Mouse (Mus musculus) heart, postnatal 0 days (tissue): ENCODE data around the gene Coq5. TPM values are rescaled to one million over a fixed set of nuclear protein-coding genes. Genes with fewer than 3 reads are reported as not detected.

Source experiments
- ATAC-seq: fragments of 200-750 bp; cut with Nextera tagmentation; 2 replicates; pipeline ENCODE4 v1.8.0; 2017; ENCODE audit warnings: low read depth, moderate number of reproducible peaks, moderate library complexity; ENCODE audit not compliant: insufficient read depth
- DNase-seq: peaks from one replicate; pipeline ENCODE4 v3.0.0-alpha.2; 2016; ENCODE audit warnings: low spot score
- H3K27ac ChIP-seq: fragments of 300-500 bp; sonication (generic); 2 replicates; pipeline ENCODE4 v1.5.1; 2014; ENCODE audit warnings: low read depth, mild to moderate bottlenecking
- H3K27me3 ChIP-seq: fragments of 300-500 bp; sonication (generic); 2 replicates; pipeline ENCODE4 v1.6.1; 2014; ENCODE audit warnings: low read length, mixed read lengths; ENCODE audit not compliant: control insufficient read depth, insufficient read depth
- H3K36me3 ChIP-seq: fragments of 300-500 bp; sonication (generic); replicated peaks from 2 replicates; pipeline ENCODE4 v1.6.1; 2014; ENCODE audit warnings: low read length, mixed read lengths; ENCODE audit not compliant: control insufficient read depth, insufficient read depth
- H3K4me1 ChIP-seq: fragments of 300-500 bp; sonication (generic); 2 replicates; pipeline ENCODE4 v1.6.1; 2014; ENCODE audit warnings: antibody characterized with exemption; ENCODE audit not compliant: control insufficient read depth, insufficient read depth
- H3K4me2 ChIP-seq: fragments of 300-500 bp; sonication (generic); 2 replicates; pipeline ENCODE4 v1.6.1; 2014; ENCODE audit warnings: low read depth, mild to moderate bottlenecking, low read length, moderate library complexity
- H3K4me3 ChIP-seq: fragments of 300-500 bp; sonication (generic); 2 replicates; pipeline ENCODE4 v1.5.1; 2014; ENCODE audit warnings: low read depth, low read length
- H3K9ac ChIP-seq: fragments of 300-500 bp; sonication (generic); replicated peaks from 2 replicates; pipeline ENCODE4 v1.6.1; 2014; ENCODE audit warnings: low read depth, low read length, mixed read lengths
- H3K9me3 ChIP-seq: fragments of 300-500 bp; sonication (generic); replicated peaks from 2 replicates; pipeline ENCODE4 v1.6.1; 2016; ENCODE audit warnings: low read length; ENCODE audit not compliant: control insufficient read depth
- CTCF ChIP-seq: IDR thresholded peaks from 2 replicates; pipeline ENCODE4 v1.5.1; 2016; ENCODE audit warnings: antibody characterized with exemption, control low read depth, low read depth
- EP300 ChIP-seq: IDR thresholded peaks from 2 replicates; pipeline ENCODE4 v1.6.1; 2016; ENCODE audit warnings: antibody characterized with exemption, low read depth
- WGBS: fragments of 180-500 bp; shearing (Covaris S2); extraction: QIAGEN DNeasy Blood & Tissue Kit; methylation state at CpG from one replicate; pipeline ENCODE4 v1.1.7; 2014; 5-methylcytosine and 5-hydroxymethylcytosine counted together
- polyA plus RNA-seq: library from polyadenylated mRNA; unstranded; fragments of >200 nt; fragmentation: Nextera tagmentation; extraction: Ambion mirVana; gene quantifications from 2 replicates; pipeline ENCODE4 v1.2.1, GENCODE M21; 2015
- total RNA-seq: library from RNA; depleted of rRNA; stranded (reverse); fragments of >200 nt; gene quantifications from 2 replicates; pipeline ENCODE4 v1.2.3, GENCODE M21; 2014; ENCODE audit warnings: low replicate concordance; rRNA removed

The Coq5 gene
- total RNA-seq = 74.1 and 82.7 TPM in 2 replicates
- 111 and 116 TPM in 2 replicates for polyA plus RNA-seq

DNA sequence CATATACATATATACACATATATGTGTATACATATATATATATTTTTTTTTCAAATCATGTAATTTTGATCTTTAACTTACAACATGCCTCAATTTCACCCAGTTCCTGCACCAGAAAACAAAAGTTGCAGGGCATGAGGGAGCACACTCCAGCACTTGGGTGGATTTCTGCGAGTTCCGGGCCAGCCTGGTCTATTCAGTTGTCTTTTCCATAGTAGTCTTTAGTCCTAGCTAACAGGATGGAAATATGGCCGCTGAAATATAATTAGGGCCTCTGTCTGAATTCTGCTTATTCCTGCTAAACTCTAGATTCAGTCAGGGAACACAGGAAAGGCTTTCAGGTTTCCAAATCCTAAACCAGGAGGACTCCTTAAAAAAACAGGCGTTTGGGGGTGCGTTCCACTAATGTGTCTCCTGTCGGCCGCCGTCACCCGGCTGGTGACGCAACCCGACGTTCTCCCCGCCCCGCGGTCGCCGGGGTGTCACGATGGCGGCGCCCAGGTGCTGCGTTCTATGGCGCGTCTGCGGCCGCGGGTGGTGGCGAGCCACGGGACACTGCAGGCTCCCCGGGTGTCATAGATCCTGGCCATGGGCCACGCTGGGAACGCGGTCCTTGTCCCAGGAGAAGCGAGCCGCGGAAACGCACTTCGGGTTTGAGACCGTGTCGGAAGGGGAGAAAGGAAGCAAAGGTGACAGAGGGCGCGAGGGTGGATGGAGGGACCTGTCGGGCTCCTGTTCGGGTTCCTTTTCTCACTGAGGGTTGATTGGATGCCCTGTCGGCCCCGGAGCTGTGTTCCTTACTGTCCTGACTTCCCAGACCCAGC is at the start of gene Coq5:
Gene Coq5, plus strand, starts transcription at position 441 of the 824 bp plus-strand sequence.
- Histone ChIP-seq H3K4me3 (peak within 1 kb of the TSS; percentile 86), H3K36me3 (peaks cover 14% of the 10 kb centered on the region), H3K27me3 (no peaks in the 10 kb centered on the region), H3K4me2 (peak within 1 kb of the TSS; percentile 95), H3K4me1 (peaks cover 5% of the 10 kb centered on the region; the same call in 1 of the 2 replicates), H3K9ac (peak within 1 kb of the TSS; percentile 88), H3K9me3 (no peaks in the 10 kb centered on the region), H3K27ac (peak within 1 kb of the TSS; percentile 76)
- TF ChIP-seq CTCF = no peak
- TF ChIP-seq EP300 = no peak
- peak; percentile 87 for ATAC-seq
- DNase-seq = peak; percentile 74
- 4% methylated on average over 43 of the region's 45 CpGs for WGBS

DNA sequence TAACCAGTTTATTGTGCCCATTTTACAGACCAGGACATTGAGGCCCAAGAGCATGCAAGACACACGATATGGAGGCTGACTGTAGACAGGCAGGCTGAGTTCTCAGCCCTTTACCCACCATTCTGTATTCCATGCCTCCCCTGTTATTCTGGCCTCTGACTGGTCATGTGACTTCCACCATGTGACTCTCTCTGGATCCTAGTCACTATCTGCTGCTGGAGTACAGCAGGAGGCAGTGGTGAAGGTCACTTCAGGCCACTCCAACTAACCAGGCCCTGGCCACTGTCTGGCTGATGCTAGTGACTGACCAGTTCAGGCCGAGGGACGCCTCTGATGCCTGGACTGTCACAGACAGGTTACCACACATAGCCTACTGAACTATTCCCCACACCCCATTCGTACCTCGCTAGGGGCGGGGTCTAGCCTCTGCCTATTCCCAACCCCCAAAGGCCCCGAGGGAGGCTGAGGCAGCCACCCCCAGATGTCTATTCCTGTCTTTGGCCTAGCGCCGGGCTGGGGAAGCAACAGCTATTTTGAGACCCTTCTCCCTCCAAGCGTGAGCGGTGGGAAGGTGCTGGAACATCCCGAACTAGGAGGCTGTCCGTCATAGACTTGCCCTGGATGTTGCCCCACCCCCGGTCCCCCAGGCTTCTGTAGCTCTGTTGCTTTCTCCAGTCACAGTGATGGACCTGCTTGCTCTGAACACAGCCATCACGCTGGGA is 48.5 kb upstream of the Coq5 start:
- no peak for TF ChIP-seq CTCF
- TF ChIP-seq EP300 = no peak
- 27% methylated on average over 15 of the region's 15 CpGs for WGBS
- ATAC-seq (peak; percentile 61), DNase-seq (no peak)
- Histone ChIP-seq H3K4me2 (peak overlapping the region; percentile 0; the same call in 1 of the 2 replicates), H3K9me3 (no peaks in the 10 kb centered on the region), H3K4me3 (no peak overlapping the region), H3K27me3 (no peaks in the 10 kb centered on the region), H3K27ac (no peak overlapping the region), H3K4me1 (no peaks in the 10 kb centered on the region), H3K36me3 (no peaks in the 10 kb centered on the region), H3K9ac (no peak overlapping the region)

DNA sequence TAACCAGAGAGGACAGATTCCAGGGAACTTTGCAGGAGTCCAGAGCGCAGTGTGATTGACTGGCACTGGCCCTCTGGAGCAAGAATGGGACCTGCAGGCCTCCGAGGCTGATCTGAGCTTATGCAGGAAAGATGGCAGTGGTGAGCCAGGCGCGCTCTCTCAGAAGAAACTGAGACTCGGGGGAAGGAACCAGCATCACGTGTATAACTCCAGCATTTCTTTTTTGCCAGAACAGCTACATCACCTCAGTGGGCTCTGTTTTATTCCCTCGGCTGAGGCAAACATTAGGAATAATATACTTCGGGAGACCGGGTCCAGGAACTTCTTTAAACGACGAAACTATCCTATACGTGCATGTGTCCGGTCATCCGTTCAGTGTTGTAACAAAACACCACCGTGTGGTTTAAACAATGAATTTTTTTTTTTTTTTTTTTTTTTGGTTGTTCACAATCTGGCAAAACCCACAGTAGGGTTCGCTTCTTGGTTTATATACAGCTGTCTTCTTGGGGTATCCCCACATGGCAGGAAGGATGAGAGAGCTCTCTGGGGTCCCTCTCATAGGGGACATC is 47.8 kb upstream of the Coq5 start:
- H3K4me2 ChIP-seq = peak overlapping the region; percentile 0; the same call in 1 of the 2 replicates

DNA sequence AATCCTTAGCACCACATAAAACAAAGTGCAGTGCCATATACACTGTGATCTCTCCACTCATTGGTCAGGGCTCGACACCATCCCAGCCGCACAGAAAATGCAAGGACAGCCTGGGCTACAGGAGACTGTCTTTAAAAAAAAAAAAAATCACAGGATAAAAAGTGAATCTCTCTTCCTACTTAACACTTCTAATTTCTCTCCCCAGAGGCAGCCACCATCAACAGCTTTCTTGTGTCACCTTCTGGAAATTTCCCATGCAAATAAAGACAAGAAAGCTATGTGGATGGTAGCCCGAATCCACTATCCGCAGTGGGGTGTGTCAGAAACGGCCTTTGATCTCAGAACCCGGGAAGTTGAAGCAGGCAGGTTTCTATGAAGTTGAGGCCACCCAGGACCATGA is 47.0 kb upstream of the Coq5 start:
- H3K9me3 ChIP-seq = no peaks in the 10 kb centered on the region
- no peaks in the 10 kb centered on the region for H3K27me3 ChIP-seq
- H3K4me2 ChIP-seq = no peak overlapping the region
- H3K4me3 ChIP-seq = no peak overlapping the region
- H3K9ac ChIP-seq = no peak overlapping the region
- DNase-seq (no peak), ATAC-seq (no peak)
- no peaks in the 10 kb centered on the region for H3K4me1 ChIP-seq
- TF ChIP-seq CTCF (no peak), EP300 (no peak)
- H3K36me3 ChIP-seq = no peaks in the 10 kb centered on the region
- 75% methylated on average over 6 of the region's 6 CpGs for WGBS
- no peak overlapping the region for H3K27ac ChIP-seq

More for the DNA sequence above, 47.8 kb upstream of the Coq5 start:
- DNase-seq (no peak), ATAC-seq (no peak)
- Histone ChIP-seq H3K9ac (no peak overlapping the region), H3K36me3 (no peaks in the 10 kb centered on the region), H3K4me1 (no peaks in the 10 kb centered on the region), H3K4me3 (no peak overlapping the region), H3K9me3 (no peaks in the 10 kb centered on the region), H3K27me3 (no peaks in the 10 kb centered on the region), H3K27ac (no peak overlapping the region)
- WGBS = 48% methylated on average over 16 of the region's 16 CpGs
- TF ChIP-seq CTCF (no peak), EP300 (no peak)

DNA sequence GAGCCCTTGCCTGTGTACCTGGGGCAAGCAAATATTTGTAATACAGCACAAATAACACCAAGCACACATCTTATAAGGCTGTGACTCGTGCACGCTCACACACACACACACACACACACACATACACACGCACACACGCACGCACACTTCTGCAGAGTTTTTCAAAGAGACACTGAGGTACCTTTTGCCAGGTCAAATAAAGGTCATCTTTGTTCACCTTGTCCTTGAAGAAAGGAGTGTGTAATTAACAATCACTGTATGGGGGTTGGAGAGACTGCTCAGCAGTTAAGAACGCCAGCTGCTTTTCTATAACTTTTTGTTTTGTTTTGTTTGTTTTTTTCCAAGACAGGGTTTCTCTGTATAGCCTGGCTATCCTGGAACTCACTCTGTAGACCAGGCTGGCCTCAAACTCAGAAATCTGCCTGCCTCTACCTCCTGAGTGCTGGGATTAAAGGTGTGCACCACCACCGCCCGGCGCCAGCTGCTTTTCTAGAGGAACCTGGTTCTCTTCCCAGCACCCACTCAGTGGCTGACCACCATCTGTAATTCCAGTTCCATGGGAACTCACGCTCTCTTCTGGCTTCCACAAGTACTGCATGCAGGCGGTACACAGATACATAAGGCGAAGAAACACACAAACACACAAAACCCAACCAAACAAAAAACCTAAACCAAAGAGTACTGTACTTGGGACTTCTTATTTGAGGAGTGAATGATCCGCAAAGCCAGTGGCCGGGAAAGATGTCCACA is 46.3 kb upstream of the Coq5 start:
- Histone ChIP-seq H3K36me3 (no peaks in the 10 kb centered on the region), H3K9me3 (no peaks in the 10 kb centered on the region), H3K27ac (no peak overlapping the region), H3K9ac (no peak overlapping the region), H3K4me1 (no peaks in the 10 kb centered on the region), H3K4me3 (no peak overlapping the region), H3K4me2 (no peak overlapping the region), H3K27me3 (no peaks in the 10 kb centered on the region)
- WGBS = 93% methylated on average over 14 of the region's 14 CpGs
- DNase-seq (no peak), ATAC-seq (no peak)
- no peak for TF ChIP-seq EP300
- TF ChIP-seq CTCF = no peak
